Mouse (Mus musculus): ENCODE measurements around the gene Armcx1. TPM values are rescaled to one million over a fixed set of nuclear protein-coding genes. Genes with fewer than 3 reads are reported as not detected.
"Not testable (repeated sequence)": the region's sequence is repeated elsewhere in the genome, so short reads cannot be mapped to it uniquely, and the experiment has no call there.

The Armcx1 gene
- polyA plus RNA-seq (2015; fragmentation: Nextera tagmentation; extraction: Ambion mirVana), result 7.5 and 8.9 TPM in 2 replicates

- 13% methylated on average over 16 of the region's 16 CpGs for WGBS (ENCODE audit: insufficient replicate concordance)
- H3K4me2 ChIP-seq, result peak within 1 kb of the TSS; percentile 75
- H3K4me1 ChIP-seq (replicated peaks), result no peaks in the 10 kb centered on the region
- no peaks in the 10 kb centered on the region for H3K9me3 ChIP-seq (replicated peaks)
- H3K9ac ChIP-seq, result peak within 1 kb of the TSS; percentile 64
- DNase-seq, result peak; percentile 43
- no peaks in the 10 kb centered on the region for H3K36me3 ChIP-seq
- H3K27ac ChIP-seq, result peak within 1 kb of the TSS; percentile 64
- H3K4me3 ChIP-seq (replicated peaks), result peak within 1 kb of the TSS; percentile 58
- no peaks in the 10 kb centered on the region for H3K27me3 ChIP-seq
- ATAC-seq (ENCODE audit: low read depth), result peak; percentile 88
These were observed at the start of gene Armcx1 for GRCm38 (mm10) chrX:134717752-134718308. Gene Armcx1, plus strand, starts transcription at chrX:134717963.

- Histone ChIP-seq H3K4me3 (replicated peaks) (no peak overlapping the region), H3K4me1 (replicated peaks) (no peaks in the 10 kb centered on the region), H3K4me2 (no peak overlapping the region), H3K27ac (no peak overlapping the region), H3K9ac (no peak overlapping the region), H3K9me3 (replicated peaks) (no peaks in the 10 kb centered on the region), H3K36me3 (no peaks in the 10 kb centered on the region), H3K27me3 (no peaks in the 10 kb centered on the region)
- 54% methylated on average over 5 of the region's 5 CpGs for WGBS (ENCODE audit: insufficient replicate concordance)
- ATAC-seq (ENCODE audit: low read depth), result no peak
- DNase-seq, result no peak
These were observed 42.7 kb upstream of the Armcx1 start for GRCm38 (mm10) chrX:134675022-134675421.

GRCm38 (mm10) chrX:134675959-134676358 lies 41.8 kb upstream of the Armcx1 start:
- Histone ChIP-seq H3K9me3 (replicated peaks) (no peaks in the 10 kb centered on the region), H3K36me3 (no peaks in the 10 kb centered on the region), H3K9ac (no peak overlapping the region), H3K27ac (no peak overlapping the region), H3K4me1 (replicated peaks) (no peaks in the 10 kb centered on the region), H3K4me3 (replicated peaks) (no peak overlapping the region), H3K4me2 (no peak overlapping the region), H3K27me3 (no peaks in the 10 kb centered on the region)
- no peak for ATAC-seq (ENCODE audit: low read depth)
- 68% methylated on average over 1 of the region's 1 CpGs for WGBS (ENCODE audit: insufficient replicate concordance)
- no peak for DNase-seq

- Histone ChIP-seq H3K36me3 (no peaks in the 10 kb centered on the region), H3K9ac (no peak overlapping the region), H3K4me2 (no peak overlapping the region), H3K4me1 (replicated peaks) (no peaks in the 10 kb centered on the region), H3K27ac (no peak overlapping the region), H3K27me3 (peaks cover 10% of the 10 kb centered on the region), H3K4me3 (replicated peaks) (no peak overlapping the region), H3K9me3 (replicated peaks) (no peaks in the 10 kb centered on the region)
- ATAC-seq (ENCODE audit: low read depth) (no peak), DNase-seq (no peak)
- WGBS (ENCODE audit: insufficient replicate concordance), result 47% methylated on average over 5 of the region's 5 CpGs
These were observed 32.8 kb upstream of the Armcx1 start for GRCm38 (mm10) chrX:134684936-134685335.

GRCm38 (mm10) chrX:134686267-134686666 lies 31.5 kb upstream of the Armcx1 start, which contains the start of gene Armcx4:
Gene Armcx4, plus strand, starts transcription at chrX:134686519.
- Histone ChIP-seq H3K4me3 (replicated peaks) (peak within 1 kb of the TSS; percentile 41), H3K27ac (no peak within 1 kb of the TSS), H3K9ac (no peak within 1 kb of the TSS; the same call in 1 of the 2 replicates), H3K4me2 (peak within 1 kb of the TSS; percentile 53), H3K36me3 (no peaks in the 10 kb centered on the region), H3K4me1 (replicated peaks) (no peaks in the 10 kb centered on the region), H3K9me3 (replicated peaks) (no peaks in the 10 kb centered on the region), H3K27me3 (peaks cover 10% of the 10 kb centered on the region)
- ATAC-seq (ENCODE audit: low read depth) (no peak), DNase-seq (peak; percentile 2)
- WGBS (ENCODE audit: insufficient replicate concordance), result 17% methylated on average over 22 of the region's 33 CpGs

- H3K4me1 ChIP-seq (replicated peaks), result no peaks in the 10 kb centered on the region
- H3K9ac ChIP-seq, result no peak overlapping the region; the same call in 1 of the 2 replicates
- ATAC-seq (ENCODE audit: low read depth), result no peak
- 10% methylated on average over 16 of the region's 16 CpGs for WGBS (ENCODE audit: insufficient replicate concordance)
- DNase-seq, result no peak
- H3K4me2 ChIP-seq, result peak overlapping the region; percentile 53
- H3K36me3 ChIP-seq, result no peaks in the 10 kb centered on the region
- H3K27ac ChIP-seq, result no peak overlapping the region
- H3K4me3 ChIP-seq (replicated peaks), result peak overlapping the region; percentile 41
- H3K27me3 ChIP-seq, result peaks cover 10% of the 10 kb centered on the region
- H3K9me3 ChIP-seq (replicated peaks), result no peaks in the 10 kb centered on the region
These were observed 31.0 kb upstream of the Armcx1 start for GRCm38 (mm10) chrX:134686739-134687171.

GRCm38 (mm10) chrX:134689676-134690075 lies 28.1 kb upstream of the Armcx1 start:
- Histone ChIP-seq H3K4me1 (replicated peaks) (no peaks in the 10 kb centered on the region), H3K9me3 (replicated peaks) (no peaks in the 10 kb centered on the region), H3K4me3 (replicated peaks) (no peak overlapping the region), H3K9ac (no peak overlapping the region), H3K4me2 (no peak overlapping the region), H3K36me3 (no peaks in the 10 kb centered on the region), H3K27ac (no peak overlapping the region), H3K27me3 (peaks cover 10% of the 10 kb centered on the region)
- WGBS (ENCODE audit: insufficient replicate concordance), result 51% methylated on average over 2 of the region's 2 CpGs
- DNase-seq, result no peak
- ATAC-seq (ENCODE audit: low read depth), result no peak

GRCm38 (mm10) chrX:134690871-134691539 lies 26.8 kb upstream of the Armcx1 start:
- H3K27ac ChIP-seq, result no peak overlapping the region
- ATAC-seq (ENCODE audit: low read depth) (no peak), DNase-seq (no peak)
- no peaks in the 10 kb centered on the region for H3K36me3 ChIP-seq
- H3K4me2 ChIP-seq, result no peak overlapping the region
- H3K9me3 ChIP-seq (replicated peaks), result no peaks in the 10 kb centered on the region
- H3K4me1 ChIP-seq (replicated peaks), result no peaks in the 10 kb centered on the region
- peaks cover 8% of the 10 kb centered on the region for H3K27me3 ChIP-seq
- H3K4me3 ChIP-seq (replicated peaks), result no peak overlapping the region
- no peak overlapping the region for H3K9ac ChIP-seq
- 69% methylated on average over 10 of the region's 10 CpGs for WGBS (ENCODE audit: insufficient replicate concordance)

- Histone ChIP-seq H3K9ac (no peak overlapping the region), H3K27ac (no peak overlapping the region), H3K36me3 (no peaks in the 10 kb centered on the region), H3K4me2 (no peak overlapping the region), H3K4me3 (replicated peaks) (no peak overlapping the region), H3K4me1 (replicated peaks) (no peaks in the 10 kb centered on the region), H3K27me3 (peaks cover 3% of the 10 kb centered on the region; the same call in 1 of the 2 replicates), H3K9me3 (replicated peaks) (no peaks in the 10 kb centered on the region)
- DNase-seq (no peak), ATAC-seq (ENCODE audit: low read depth) (no peak)
- WGBS (ENCODE audit: insufficient replicate concordance), result 74% methylated on average over 2 of the region's 2 CpGs
These were observed 26.2 kb upstream of the Armcx1 start for GRCm38 (mm10) chrX:134691540-134691935.

GRCm38 (mm10) chrX:134716863-134717262 lies 900 bp upstream of the Armcx1 start:
- H3K27me3 ChIP-seq, result no peaks in the 10 kb centered on the region
- no peak overlapping the region for H3K4me2 ChIP-seq
- H3K4me1 ChIP-seq (replicated peaks), result no peaks in the 10 kb centered on the region
- no peak overlapping the region for H3K27ac ChIP-seq
- WGBS (ENCODE audit: insufficient replicate concordance), result 51% methylated on average over 3 of the region's 3 CpGs
- no peak for ATAC-seq (ENCODE audit: low read depth)
- H3K36me3 ChIP-seq, result no peaks in the 10 kb centered on the region
- no peaks in the 10 kb centered on the region for H3K9me3 ChIP-seq (replicated peaks)
- H3K4me3 ChIP-seq (replicated peaks), result no peak overlapping the region
- H3K9ac ChIP-seq, result no peak overlapping the region
- no peak for DNase-seq

GRCm38 (mm10) chrX:134718524-134718923 lies 761 bp downstream of the Armcx1 start:
- H3K27ac ChIP-seq, result no peak overlapping the region
- no peaks in the 10 kb centered on the region for H3K9me3 ChIP-seq (replicated peaks)
- no peaks in the 10 kb centered on the region for H3K36me3 ChIP-seq
- peak; percentile 74 for ATAC-seq (ENCODE audit: low read depth)
- peak overlapping the region; percentile 64; the same call in 1 of the 2 replicates for H3K9ac ChIP-seq
- peak; percentile 30 for DNase-seq
- H3K4me3 ChIP-seq (replicated peaks), result peak overlapping the region; percentile 58
- H3K27me3 ChIP-seq, result no peaks in the 10 kb centered on the region
- 24% methylated on average over 14 of the region's 14 CpGs for WGBS (ENCODE audit: insufficient replicate concordance)
- peak overlapping the region; percentile 75 for H3K4me2 ChIP-seq
- H3K4me1 ChIP-seq (replicated peaks), result no peaks in the 10 kb centered on the region

- not testable (repeated sequence) for ATAC-seq (ENCODE audit: low read depth); H3K9ac ChIP-seq; H3K4me1 ChIP-seq (replicated peaks); H3K4me3 ChIP-seq (replicated peaks); DNase-seq; H3K36me3 ChIP-seq; H3K27me3 ChIP-seq; H3K9me3 ChIP-seq (replicated peaks); H3K4me2 ChIP-seq; H3K27ac ChIP-seq
- 25% methylated on average over 2 of the region's 2 CpGs for WGBS (ENCODE audit: insufficient replicate concordance)
These were observed 6.0 kb downstream of the Armcx1 start for GRCm38 (mm10) chrX:134723762-134724161.
